Mouse (Mus musculus) lung, adult 2 months (tissue): Measurements from ENCODE around the gene Lpxn. TPM values are rescaled to one million over a fixed set of nuclear protein-coding genes. Genes with fewer than 3 reads are reported as not detected.

Experiments
- DNase-seq: peaks from one replicate; pipeline ENCODE4 v3.0.0; 2022
- H3K4me1 ChIP-seq: fragments of 200-500 bp; 2 replicates; pipeline ENCODE4 v1.6.1; 2011; ENCODE audit warnings: low read length; ENCODE audit not compliant: control insufficient read depth, insufficient read depth
- H3K4me3 ChIP-seq: fragments of 200-500 bp; replicated peaks from 2 replicates; pipeline ENCODE3; 2011; ENCODE audit warnings: low read depth, mild to moderate bottlenecking, control low read depth, low read length; ENCODE audit errors: extremely low read depth
- CTCF ChIP-seq: fragments of 200-500 bp; IDR thresholded peaks from 2 replicates; pipeline ENCODE4 v1.5.1; 2011; ENCODE audit warnings: mild to moderate bottlenecking, low read length, control low read depth; ENCODE audit not compliant: insufficient read depth
- POLR2A ChIP-seq: fragments of 200-500 bp; IDR thresholded peaks from 2 replicates; pipeline ENCODE4 v1.6.1; 2011; ENCODE audit warnings: low read depth, mild to moderate bottlenecking, control low read depth, low read length, borderline replicate concordance; ENCODE audit errors: extremely low read depth
- WGBS: fragments of 180-500 bp; shearing (Covaris S2); methylation state at CpG from one replicate; pipeline ENCODE4 v1.1.7; 2018; 5-methylcytosine and 5-hydroxymethylcytosine counted together
- polyA plus RNA-seq: library from polyadenylated mRNA; depleted of rRNA; stranded (reverse); fragments of >200 nt; gene quantifications from 2 replicates; pipeline ENCODE4 v1.2.3, GENCODE M21; 2012

The Lpxn gene
- polyA plus RNA-seq, 1 experiment, result 6.1 TPM

GRCm38 (mm10) chr19:12787721-12788120, 8.3 kb upstream of the Lpxn start:
- WGBS, result 61% methylated on average over 4 of the region's 4 CpGs
- no peak for DNase-seq
- Histone ChIP-seq H3K4me1 (no peaks in the 10 kb centered on the region; the same call in 1 of the 2 replicates), H3K4me3 (no peak overlapping the region)
- TF ChIP-seq POLR2A, result no peak
- no peak for TF ChIP-seq CTCF

- TF ChIP-seq POLR2A (no peak), CTCF (no peak)
- Histone ChIP-seq H3K4me3 (no peak overlapping the region), H3K4me1 (peaks cover 3% of the 10 kb centered on the region; the same call in 1 of the 2 replicates)
- no peak for DNase-seq
Observed at GRCm38 (mm10) chr19:12792374-12792773, 3.6 kb upstream of the Lpxn start.

GRCm38 (mm10) chr19:12794056-12795044, 1.6 kb upstream of the Lpxn start:
- no peak for TF ChIP-seq CTCF
- peak; percentile 36; the same call in 1 of the 2 replicates for TF ChIP-seq POLR2A
- WGBS, result under 1% methylated on average over 39 of the region's 39 CpGs
- Histone ChIP-seq H3K4me3 (peak overlapping the region; percentile 92), H3K4me1 (peaks cover 3% of the 10 kb centered on the region; the same call in 1 of the 2 replicates)
- peak; percentile 96 for DNase-seq

- no peak for DNase-seq
- TF ChIP-seq POLR2A (no peak), CTCF (no peak)
- WGBS, result under 1% methylated on average over 55 of the region's 63 CpGs
- peak overlapping the region; percentile 92 for H3K4me3 ChIP-seq
- H3K4me1 ChIP-seq, result peaks cover 3% of the 10 kb centered on the region; the same call in 1 of the 2 replicates
Observed at GRCm38 (mm10) chr19:12795110-12795509, 883 bp upstream of the Lpxn start.

- 0% methylated on average over 29 of the region's 29 CpGs for WGBS
- TF ChIP-seq POLR2A (peak; percentile 65; the same call in 1 of the 2 replicates), CTCF (no peak)
- H3K4me1 ChIP-seq, result peaks cover 3% of the 10 kb centered on the region; the same call in 1 of the 2 replicates
- H3K4me3 ChIP-seq, result peak overlapping the region; percentile 70
- peak; percentile 88 for DNase-seq
Observed at GRCm38 (mm10) chr19:12796328-12796931, 437 bp downstream of the Lpxn start.

GRCm38 (mm10) chr19:12797071-12797470, 1.1 kb downstream of the Lpxn start:
- under 1% methylated on average over 7 of the region's 7 CpGs for WGBS
- H3K4me3 ChIP-seq, result peak overlapping the region; percentile 70
- TF ChIP-seq CTCF (no peak), POLR2A (no peak)
- H3K4me1 ChIP-seq, result peaks cover 3% of the 10 kb centered on the region; the same call in 1 of the 2 replicates
- no peak for DNase-seq

GRCm38 (mm10) chr19:12798404-12798803, 2.4 kb downstream of the Lpxn start:
- H3K4me3 ChIP-seq, result peak overlapping the region; percentile 28
- TF ChIP-seq POLR2A, result no peak
- no peak for TF ChIP-seq CTCF
- no peak for DNase-seq
- WGBS, result 45% methylated on average over 4 of the region's 4 CpGs
- H3K4me1 ChIP-seq, result peaks cover under 1% of the 10 kb centered on the region; the same call in 1 of the 2 replicates

- H3K4me3 ChIP-seq, result no peak overlapping the region
- TF ChIP-seq POLR2A, result no peak
- no peak for TF ChIP-seq CTCF
- DNase-seq, result no peak
- 75% methylated on average over 3 of the region's 3 CpGs for WGBS
- H3K4me1 ChIP-seq, result no peaks in the 10 kb centered on the region
Observed at GRCm38 (mm10) chr19:12799081-12799480, 3.1 kb downstream of the Lpxn start.

- TF ChIP-seq CTCF, result no peak
- no peak for TF ChIP-seq POLR2A
- no peak overlapping the region for H3K4me3 ChIP-seq
Observed at GRCm38 (mm10) chr19:12800621-12801020, 4.6 kb downstream of the Lpxn start.

More at GRCm38 (mm10) chr19:12800621-12801020, 4.6 kb downstream of the Lpxn start:
- DNase-seq, result no peak
- 67% methylated on average over 2 of the region's 2 CpGs for WGBS
- no peaks in the 10 kb centered on the region for H3K4me1 ChIP-seq
